Mouse (Mus musculus): ENCODE data around the gene Pard3b. TPM values are rescaled to one million over a fixed set of nuclear protein-coding genes. Genes with fewer than 3 reads are reported as not detected.

The Pard3b gene
- total RNA-seq, 2 experiments from 2014 or later = 12.7 to 21.1 TPM

GRCm38 (mm10) chr1:62639440-62639839, 1000.8 kb downstream of the Pard3b start:
- DNase-seq = no peak

GRCm38 (mm10) chr1:62644631-62645278, 1006.1 kb downstream of the Pard3b start:
- no peak for DNase-seq

GRCm38 (mm10) chr1:62646812-62647211, 1008.2 kb downstream of the Pard3b start:
- DNase-seq = no peak

GRCm38 (mm10) chr1:62648116-62648515, 1009.5 kb downstream of the Pard3b start:
- DNase-seq = no peak

GRCm38 (mm10) chr1:62648591-62648990, 1010.0 kb downstream of the Pard3b start:
- DNase-seq = no peak

- no peak for DNase-seq
Observed at GRCm38 (mm10) chr1:62650491-62650890, 1011.9 kb downstream of the Pard3b start.

- DNase-seq = no peak
Observed at GRCm38 (mm10) chr1:62654436-62654835, 1015.8 kb downstream of the Pard3b start.

- DNase-seq = peak; percentile 39
Observed at GRCm38 (mm10) chr1:62664960-62665645, 1026.5 kb downstream of the Pard3b start.

- peak; percentile 7 for DNase-seq
Observed at GRCm38 (mm10) chr1:62665771-62666730, 1027.4 kb downstream of the Pard3b start.

- no peak for DNase-seq
Observed at GRCm38 (mm10) chr1:62666780-62667179, 1028.2 kb downstream of the Pard3b start.

- no peak for DNase-seq
Observed at GRCm38 (mm10) chr1:62678611-62679344, 1040.2 kb downstream of the Pard3b start.

- DNase-seq = no peak
Observed at GRCm38 (mm10) chr1:62679466-62679865, 1040.8 kb downstream of the Pard3b start.

GRCm38 (mm10) chr1:62682456-62683385, 1044.1 kb downstream of the Pard3b start:
- no peak for DNase-seq

GRCm38 (mm10) chr1:62683498-62683897, 1044.9 kb downstream of the Pard3b start:
- DNase-seq = no peak

GRCm38 (mm10) chr1:62687511-62687910, 1048.9 kb downstream of the Pard3b start:
- DNase-seq = no peak

- DNase-seq = no peak
Observed at GRCm38 (mm10) chr1:62691175-62691574, 1052.6 kb downstream of the Pard3b start.

All from adrenal gland, postnatal 10 days (tissue).